In the genomic region with DNA sequence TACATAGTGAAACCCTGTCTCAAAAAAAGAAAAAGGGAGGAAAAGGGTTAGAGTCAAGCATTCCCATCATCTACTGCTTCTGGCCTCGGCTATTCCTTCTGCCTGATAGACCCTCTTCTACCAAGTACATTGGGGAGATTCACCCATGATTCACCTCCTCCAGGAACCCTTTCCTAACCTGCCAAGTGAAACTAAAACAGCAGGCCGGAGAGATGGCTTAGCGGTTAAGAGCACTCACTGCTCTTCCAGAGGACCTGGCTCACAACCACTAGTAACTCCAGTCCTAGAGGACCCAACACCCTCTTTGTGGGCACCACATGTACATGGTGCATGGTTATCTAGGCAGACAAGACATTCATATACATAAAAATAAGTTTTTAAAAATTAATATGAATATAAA, we compare ENCODE assay signal across 20 mouse cellular contexts. TPM values are rescaled to one million over a fixed set of nuclear protein-coding genes. Genes with fewer than 3 reads are reported as not detected.
A peak's percentile ranks its signal among the peaks of the same experiment; 100 is the strongest.
DNase-seq lines count a peak whose midpoint lies in the region; ATAC-seq and TF ChIP-seq lines count a peak whose summit lies in the region.
"Had no signal": no experiment of that assay in that cellular context is flagged by ENCODE, and none has a peak within 500 bp of the region (broad histone marks: within the 10 kb centered on the region; RNA-seq: fewer than 3 reads in every experiment).

No protein-coding gene starts in this region.

- TF ChIP-seq EP300 in CH12.LX (IDR thresholded peaks at IDR 0.05; ENCODE audit: low read length): no peak

- in situ Hi-C loops in CH12.LX (cut with MboI; ENCODE audit: low pct_ligation_motif_present, low pct_unique_long_range_greater_than_20kb, low sequenced_read_pairs): no loop called here

- no peaks in the 10 kb centered on the region for H3K36me3 ChIP-seq in heart, embryonic 13.5 days
- no peaks in the 10 kb centered on the region for H3K36me3 ChIP-seq in lung, embryonic 15.5 days
- H3K36me3 ChIP-seq in CH12.LX (replicated peaks in 1 of 2; ENCODE audit: control insufficient read depth in 1 of 2, insufficient read depth in 1 of 2, low read length in 1 of 2): peaks cover 0 to 17% of the 10 kb centered on the region in 2 experiments
- H3K36me3 ChIP-seq: embryonic facial prominence, embryonic 15.5 days had no signal

- H3K79me2 ChIP-seq in CH12.LX (replicated peaks; ENCODE audit: control insufficient read depth, extremely low read depth, insufficient read depth, poor library complexity, severe bottlenecking): peaks cover 35% of the 10 kb centered on the region

- dilution Hi-C loops in CH12.LX (cut with MboI; ENCODE audit: extremely low pct_ligation_motif_present, extremely low pct_unique_long_range_greater_than_20kb, low sequenced_read_pairs): no loop called here

- WGBS in heart, embryonic 13.5 days: 46% methylated on average over 3 of the region's 3 CpGs
- 50% methylated on average over 3 of the region's 3 CpGs for WGBS in lung, embryonic 15.5 days

- no peak overlapping the region for H3K9ac ChIP-seq in heart, embryonic 13.5 days
- no peak overlapping the region for H3K9ac ChIP-seq in lung, embryonic 15.5 days
- 0 out of 2 replicates have a peak overlapping the region, but pooled peaks have one; percentile 23 for H3K9ac ChIP-seq in CH12.LX (ENCODE audit: insufficient read depth, low read depth)
- H3K9ac ChIP-seq: embryonic facial prominence, embryonic 15.5 days; forebrain, embryonic 13.5 days had no signal

- TF ChIP-seq CTCF in CH12.LX (conservative IDR thresholded peaks at IDR 0.05 in 1 of 2, IDR thresholded peaks at IDR 0.05 in 1 of 2; ENCODE audit: low read depth in 2 of 2, low read length in 2 of 2): no peak
- no peak for TF ChIP-seq CTCF in embryonic fibroblast, embryonic 13.5 days (IDR thresholded peaks at IDR 0.05; ENCODE audit: borderline replicate concordance, insufficient read depth, low read length)

- no peak overlapping the region for H3K4me3 ChIP-seq in heart, embryonic 13.5 days
- H3K4me3 ChIP-seq in lung, embryonic 15.5 days: no peak overlapping the region
- no peak overlapping the region for H3K4me3 ChIP-seq in CH12.LX (replicated peaks in 1 of 3; ENCODE audit: low read depth in 2 of 3, low read length in 2 of 3, poor library complexity in 1 of 3)
- no peak overlapping the region for H3K4me3 ChIP-seq in embryonic fibroblast, embryonic 13.5 days (ENCODE audit: insufficient read depth, low read length)
- H3K4me3 ChIP-seq: embryonic facial prominence, embryonic 15.5 days; forebrain, embryonic 13.5 days; left cerebral cortex, adult 2 months had no signal

- intact Hi-C loops in heart, postnatal 25 days (cut with DNase I): no loop called here
- intact Hi-C loops in left cerebral cortex, postnatal 36 days (cut with DNase I): no loop called here

- ATAC-seq in heart, embryonic 13.5 days (ENCODE audit: extremely low read depth, insufficient number of reproducible peaks, low FRiP score, low TSS enrichment): no peak
- no peak for ATAC-seq in lung, embryonic 15.5 days (ENCODE audit: borderline replicate concordance, extremely low read depth, low FRiP score, low TSS enrichment)
- ATAC-seq in megakaryocyte, adult 5-6 weeks (ENCODE audit: poor library complexity, severe bottlenecking): no peak
- ATAC-seq: activated CD4-positive, CD25-positive, alpha-beta regulatory T cell, adult 4 months; hindbrain, postnatal 0 days; Patski had no signal

- no peaks in the 10 kb centered on the region for H3K27me3 ChIP-seq in heart, embryonic 13.5 days (replicated peaks)
- H3K27me3 ChIP-seq in lung, embryonic 15.5 days: no peaks in the 10 kb centered on the region
- H3K27me3 ChIP-seq in CH12.LX (replicated peaks): no peaks in the 10 kb centered on the region
- H3K27me3 ChIP-seq: embryonic facial prominence, embryonic 15.5 days; forebrain, embryonic 13.5 days; Patski had no signal

- H3K4me2 ChIP-seq in heart, embryonic 13.5 days: peak overlapping the region; percentile 42; the same call in 1 of the 2 replicates
- no peak overlapping the region for H3K4me2 ChIP-seq in lung, embryonic 15.5 days
- H3K4me2 ChIP-seq in CH12.LX (ENCODE audit: insufficient read depth, low read depth, poor library complexity, severe bottlenecking): peak overlapping the region; percentile 30; the same call in 1 of the 2 replicates
- H3K4me2 ChIP-seq: embryonic facial prominence, embryonic 15.5 days had no signal

- H3K27ac ChIP-seq in heart, embryonic 13.5 days (replicated peaks): peak overlapping the region; percentile 77; the same call in 1 of the 2 replicates
- peak overlapping the region; percentile 92; the same call in 1 of the 2 replicates for H3K27ac ChIP-seq in lung, embryonic 15.5 days
- H3K27ac ChIP-seq in CH12.LX (ENCODE audit: insufficient read depth, low read depth): no peak overlapping the region
- 0 out of 2 replicates have a peak overlapping the region, but pooled peaks have one; percentile 9 for H3K27ac ChIP-seq in embryonic fibroblast, embryonic 13.5 days (ENCODE audit: insufficient read depth, low read length)
- H3K27ac ChIP-seq: embryonic facial prominence, embryonic 15.5 days; left cerebral cortex, adult 2 months had no signal

- peaks cover 100% of the 10 kb centered on the region for H3K4me1 ChIP-seq in heart, embryonic 13.5 days
- peaks cover 98% of the 10 kb centered on the region for H3K4me1 ChIP-seq in lung, embryonic 15.5 days
- peaks cover 30 to 78% of the 10 kb centered on the region in 2 experiments for H3K4me1 ChIP-seq in CH12.LX (ENCODE audit: control insufficient read depth in 1 of 2, insufficient read depth in 2 of 2)
- peaks cover 57% of the 10 kb centered on the region for H3K4me1 ChIP-seq in embryonic fibroblast, embryonic 13.5 days (ENCODE audit: control insufficient read depth, insufficient read depth, low read length)

- DNase-seq in heart, postnatal 25 days (ENCODE audit: low spot score): no peak
- DNase-seq in lung, adult 18-20 months: no peak
- no peak for DNase-seq in CH12.LX (ENCODE audit: extremely low read depth)
- DNase-seq in left cerebral cortex, postnatal 36 days (ENCODE audit: low spot score in 2 of 2): no peak
- DNase-seq: adrenal gland, postnatal 25 days; cerebellum, adult 9-10 months; embryo, embryonic 11 days; kidney, adult 18-20 months; kidney, postnatal 10 days; lung, postnatal 4 days had no signal

- no peaks in the 10 kb centered on the region for H3K9me3 ChIP-seq in heart, embryonic 13.5 days
- H3K9me3 ChIP-seq in lung, embryonic 15.5 days: no peaks in the 10 kb centered on the region
- H3K9me3 ChIP-seq in CH12.LX (replicated peaks; ENCODE audit: low read length): no peaks in the 10 kb centered on the region
- H3K9me3 ChIP-seq: embryonic facial prominence, embryonic 15.5 days; forebrain, embryonic 13.5 days had no signal

- no peak for TF ChIP-seq RAD21 in CH12.LX (IDR thresholded peaks at IDR 0.05; ENCODE audit: low read depth, low read length)

- no peak for TF ChIP-seq POLR2A in CH12.LX (IDR thresholded peaks at IDR 0.05; ENCODE audit: low read depth, low read length)
- no peak for TF ChIP-seq POLR2A in embryonic fibroblast, embryonic 13.5 days (IDR thresholded peaks at IDR 0.05; ENCODE audit: low read depth, low read length)

TF ChIP-seq in CH12.LX, 34 proteins besides CTCF, POLR2A, EP300 and RAD21 (continues in another document):
- TF ChIP-seq JUND (conservative IDR thresholded peaks at IDR 0.05; ENCODE audit: low read depth, low read length): no peak
- TF ChIP-seq UBTF (IDR thresholded peaks at IDR 0.05; ENCODE audit: low read depth, low read length): no peak
- no peak for TF ChIP-seq ZNF384 (IDR thresholded peaks at IDR 0.05; ENCODE audit: low read depth, low read length)
- no peak for TF ChIP-seq IRF4 (IDR thresholded peaks at IDR 0.05; ENCODE audit: low read depth, low read length)
- TF ChIP-seq USF1 (IDR thresholded peaks at IDR 0.05; ENCODE audit: low read depth, low read length): no peak
- TF ChIP-seq NELFE (IDR thresholded peaks at IDR 0.05; ENCODE audit: low read depth, low read length): no peak
- no peak for TF ChIP-seq E2F4 (IDR thresholded peaks at IDR 0.05; ENCODE audit: insufficient replicate concordance, low read depth, low read length)
- TF ChIP-seq ZC3H11A (IDR thresholded peaks at IDR 0.05; ENCODE audit: low read depth, low read length): no peak
- TF ChIP-seq RCOR1 (conservative IDR thresholded peaks at IDR 0.05; ENCODE audit: low read depth, low read length): no peak
- TF ChIP-seq GABPA (IDR thresholded peaks at IDR 0.05; ENCODE audit: insufficient replicate concordance, low read depth, low read length): no peak
- TF ChIP-seq ETS1 (conservative IDR thresholded peaks at IDR 0.05; ENCODE audit: low read depth, low read length): no peak
- TF ChIP-seq TCF12 (IDR thresholded peaks at IDR 0.05; ENCODE audit: low read depth, low read length): no peak
- TF ChIP-seq MXI1 (IDR thresholded peaks at IDR 0.05; ENCODE audit: low read depth, low read length): no peak
- TF ChIP-seq NRF1 (IDR thresholded peaks at IDR 0.05; ENCODE audit: low read depth, low read length): no peak
- TF ChIP-seq PAX5 (IDR thresholded peaks at IDR 0.05; ENCODE audit: low read length): no peak
- TF ChIP-seq MYC (IDR thresholded peaks at IDR 0.05; ENCODE audit: low read depth, low read length): no peak

RNA-seq across cellular contexts. Expression of a gene that starts 12.4 kb away (rescaled TPM):
- polyA plus RNA-seq in heart, embryonic 13.5 days (2015; fragmentation: Nextera tagmentation; extraction: Ambion mirVana): 60.0 and 62.0 TPM in 2 replicates
- total RNA-seq in heart, postnatal 25 days (2021): 100 to 1,000 TPM; 264 to 283 TPM
- 57.9 and 61.0 TPM in 2 replicates for polyA plus RNA-seq in lung, embryonic 15.5 days (2015; fragmentation: Nextera tagmentation; extraction: Ambion mirVana)
- 54.2 and 55.0 TPM in 2 replicates for total RNA-seq in CH12.LX (2012; rRNA removed)
- 58.6 and 62.9 TPM in 2 replicates for total RNA-seq in CH12.LX (2014; rRNA removed)
- polyA plus RNA-seq in CH12.LX (2012; ENCODE audit: insufficient read length, low read depth): 63.5 and 68.6 TPM in 2 replicates
- 111 and 124 TPM in 2 replicates for polyA plus RNA-seq in embryonic fibroblast, embryonic 13.5 days (2011; ENCODE audit: insufficient read length, low read depth, missing spikeins)
- 10 to 100 TPM; 26.3 to 30.7 TPM for total RNA-seq in left cerebral cortex, postnatal 36 days (2021)
- 210 and 215 TPM in 2 replicates for total RNA-seq in megakaryocyte, adult 5-6 weeks (2015)
- 210 and 216 TPM in 2 replicates for total RNA-seq in megakaryocyte, adult 5-6 weeks (2017)

RNA-seq across cellular contexts. Expression of a gene that starts 52.9 kb away (rescaled TPM):
- 3.2 and 4.5 TPM in 2 replicates for polyA plus RNA-seq in heart, embryonic 13.5 days (2015; fragmentation: Nextera tagmentation; extraction: Ambion mirVana)
- under 1 TPM; 0.25 to 0.29 TPM for total RNA-seq in heart, postnatal 25 days (2021)
- 3.3 and 3.7 TPM in 2 replicates for polyA plus RNA-seq in lung, embryonic 15.5 days (2015; fragmentation: Nextera tagmentation; extraction: Ambion mirVana)
- total RNA-seq in CH12.LX (2012; rRNA removed) (6.4 and 6.7 TPM in 2 replicates), CH12.LX (2014; rRNA removed) (9.8 and 10.1 TPM in 2 replicates)
- 8.2 and 8.3 TPM in 2 replicates for polyA plus RNA-seq in CH12.LX (2012; ENCODE audit: insufficient read length, low read depth)
- 4.5 TPM in 2 replicates for polyA plus RNA-seq in embryonic fibroblast, embryonic 13.5 days (2011; ENCODE audit: insufficient read length, low read depth, missing spikeins)
- 10 to 100 TPM in 1 of 2 experiments, 1 to 10 TPM in 1; 8.1 to 14.0 TPM for total RNA-seq in left cerebral cortex, postnatal 36 days (2021)
- total RNA-seq in megakaryocyte, adult 5-6 weeks (2015): 3.4 and 4.6 TPM in 2 replicates
- 4.1 and 4.8 TPM in 2 replicates for total RNA-seq in megakaryocyte, adult 5-6 weeks (2017)
